Mouse (Mus musculus) lung, adult 2 months (tissue): ENCODE measurements around the gene Srebf2. TPM values are rescaled to one million over a fixed set of nuclear protein-coding genes. Genes with fewer than 3 reads are reported as not detected.

ENCODE experiments used
- DNase-seq: peaks from one replicate; pipeline ENCODE4 v3.0.0; 2022
- H3K4me1 ChIP-seq: fragments of 200-500 bp; 2 replicates; pipeline ENCODE4 v1.6.1; 2011; ENCODE audit warnings: low read length; ENCODE audit not compliant: control insufficient read depth, insufficient read depth
- H3K4me3 ChIP-seq: fragments of 200-500 bp; replicated peaks from 2 replicates; pipeline ENCODE3; 2011; ENCODE audit warnings: low read depth, mild to moderate bottlenecking, control low read depth, low read length; ENCODE audit errors: extremely low read depth
- CTCF ChIP-seq: fragments of 200-500 bp; IDR thresholded peaks from 2 replicates; pipeline ENCODE4 v1.5.1; 2011; ENCODE audit warnings: mild to moderate bottlenecking, low read length, control low read depth; ENCODE audit not compliant: insufficient read depth
- POLR2A ChIP-seq: fragments of 200-500 bp; IDR thresholded peaks from 2 replicates; pipeline ENCODE4 v1.6.1; 2011; ENCODE audit warnings: low read depth, mild to moderate bottlenecking, control low read depth, low read length, borderline replicate concordance; ENCODE audit errors: extremely low read depth
- WGBS: fragments of 180-500 bp; shearing (Covaris S2); methylation state at CpG from one replicate; pipeline ENCODE4 v1.1.7; 2018; 5-methylcytosine and 5-hydroxymethylcytosine counted together
- polyA plus RNA-seq: library from polyadenylated mRNA; depleted of rRNA; stranded (reverse); fragments of >200 nt; gene quantifications from 2 replicates; pipeline ENCODE4 v1.2.3, GENCODE M21; 2012

Srebf2 gene
- polyA plus RNA-seq, 1 experiment, result 261 TPM

GRCm38 (mm10) chr15:82218778-82219666 is 72.0 kb downstream of the Srebf2 start:
- Histone ChIP-seq H3K4me1 (no peaks in the 10 kb centered on the region), H3K4me3 (no peak overlapping the region)
- 60% methylated on average over 26 of the region's 26 CpGs for WGBS
- no peak for TF ChIP-seq CTCF
- TF ChIP-seq POLR2A, result no peak
- no peak for DNase-seq

DNA sequence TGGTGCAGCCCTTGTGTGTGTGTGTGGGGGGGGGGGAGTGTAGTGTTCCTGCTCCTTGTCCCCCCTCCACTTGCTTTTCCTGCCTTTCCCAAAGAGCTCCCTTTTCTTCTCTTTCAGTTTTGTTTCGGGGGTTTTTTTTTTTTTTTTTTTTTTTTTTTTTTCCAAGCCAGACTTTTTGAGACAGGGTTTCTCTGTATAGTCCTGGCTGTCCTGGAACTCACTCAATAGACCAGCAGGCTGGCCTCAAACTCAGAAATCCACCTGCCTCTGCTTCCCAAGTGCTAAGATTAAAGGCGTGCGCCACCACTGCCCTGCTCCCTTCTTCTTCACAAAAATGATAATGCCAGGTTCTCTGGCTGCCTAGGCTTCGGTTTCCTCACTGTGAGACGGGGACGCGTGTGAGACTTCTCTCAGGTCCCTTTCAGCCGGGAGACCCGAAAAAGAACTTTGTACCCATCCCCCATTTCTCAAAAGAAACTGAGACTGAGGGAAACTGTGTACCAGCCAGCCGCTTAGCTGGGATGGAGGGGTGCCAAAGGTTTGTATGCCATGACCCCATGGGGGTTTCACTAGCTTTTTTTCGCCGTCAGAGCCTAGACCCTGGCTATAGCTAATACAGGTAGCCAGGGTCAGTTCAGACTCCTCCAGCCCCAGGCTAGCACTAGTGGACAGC is 73.2 kb downstream of the Srebf2 start:
- Histone ChIP-seq H3K4me3 (no peak overlapping the region), H3K4me1 (no peaks in the 10 kb centered on the region)
- DNase-seq, result no peak
- TF ChIP-seq CTCF, result no peak
- TF ChIP-seq POLR2A, result no peak
- WGBS, result 72% methylated on average over 11 of the region's 12 CpGs

- WGBS, result 72% methylated on average over 14 of the region's 14 CpGs
- TF ChIP-seq CTCF (no peak), POLR2A (no peak)
- Histone ChIP-seq H3K4me1 (no peaks in the 10 kb centered on the region), H3K4me3 (no peak overlapping the region)
- no peak for DNase-seq
Observed at GRCm38 (mm10) chr15:82221104-82221860, 74.3 kb downstream of the Srebf2 start.

DNA sequence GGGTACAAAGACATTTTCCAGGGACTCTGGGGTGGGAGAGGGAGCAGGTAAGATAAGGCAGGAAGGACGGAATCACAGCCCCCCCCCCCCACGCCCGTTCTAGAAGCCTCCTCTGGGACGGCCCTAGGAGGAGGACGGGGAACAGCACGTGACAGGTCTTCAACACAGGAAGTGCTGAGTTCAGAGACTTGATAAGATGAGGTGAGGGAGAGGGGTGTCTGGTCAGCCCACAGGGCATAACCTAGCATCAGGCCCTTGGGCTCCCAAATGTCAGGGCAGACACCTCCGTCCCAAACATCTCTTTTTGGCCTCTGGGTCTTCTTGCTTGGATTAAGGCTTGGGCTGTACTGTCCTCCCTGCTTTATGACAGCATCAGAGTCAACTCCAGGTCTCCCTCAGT is 76.3 kb downstream of the Srebf2 start:
- TF ChIP-seq POLR2A, result no peak
- no peak for TF ChIP-seq CTCF
- Histone ChIP-seq H3K4me1 (no peaks in the 10 kb centered on the region), H3K4me3 (no peak overlapping the region)
- no peak for DNase-seq
- 15% methylated on average over 7 of the region's 7 CpGs for WGBS

GRCm38 (mm10) chr15:82223657-82224601 is 76.9 kb downstream of the Srebf2 start, which contains the start of gene Tnfrsf13c:
Gene Tnfrsf13c, minus strand, starts transcription at chr15:82224369.
- Histone ChIP-seq H3K4me1 (no peaks in the 10 kb centered on the region), H3K4me3 (peak within 1 kb of the TSS; percentile 51)
- no peak for DNase-seq
- TF ChIP-seq CTCF (no peak), POLR2A (no peak)
- WGBS, result 1% methylated on average over 42 of the region's 44 CpGs

GRCm38 (mm10) chr15:82224602-82225215 is 77.7 kb downstream of the Srebf2 start:
- 32% methylated on average over 7 of the region's 7 CpGs for WGBS
- no peak for DNase-seq
- Histone ChIP-seq H3K4me1 (no peaks in the 10 kb centered on the region), H3K4me3 (no peak overlapping the region)
- TF ChIP-seq POLR2A, result no peak
- no peak for TF ChIP-seq CTCF

- TF ChIP-seq CTCF, result no peak
- no peak for TF ChIP-seq POLR2A
- DNase-seq, result no peak
- WGBS, result 81% methylated on average over 5 of the region's 5 CpGs
- Histone ChIP-seq H3K4me3 (no peak overlapping the region), H3K4me1 (no peaks in the 10 kb centered on the region)
Observed at GRCm38 (mm10) chr15:82225769-82226168, 78.8 kb downstream of the Srebf2 start.

DNA sequence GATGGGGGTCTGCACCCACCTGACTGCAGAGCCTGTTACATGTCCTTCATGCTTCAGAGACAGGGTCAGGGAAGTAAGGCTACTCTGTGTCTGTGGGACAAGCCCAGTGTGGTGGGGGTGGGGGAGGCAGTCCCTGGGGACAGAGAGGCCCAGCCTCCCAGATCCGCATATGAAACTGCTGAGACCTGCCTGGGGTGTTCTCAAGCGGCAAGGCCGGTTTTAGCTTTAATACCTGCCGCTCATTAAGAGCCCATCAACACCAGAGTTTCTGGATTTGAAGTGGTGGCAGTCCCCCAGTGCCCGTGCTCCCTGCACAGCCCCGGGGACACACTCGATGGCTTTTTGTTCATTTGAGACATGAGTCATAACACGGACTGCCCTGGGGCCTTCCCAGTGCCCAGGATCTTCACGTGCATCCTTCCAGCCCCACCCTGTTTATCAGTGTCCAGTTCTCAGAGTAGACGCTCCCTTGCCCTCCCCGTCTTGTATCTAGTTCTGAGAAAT is 82.6 kb downstream of the Srebf2 start:
- Histone ChIP-seq H3K4me3 (no peak overlapping the region), H3K4me1 (no peaks in the 10 kb centered on the region)
- WGBS, result 45% methylated on average over 11 of the region's 11 CpGs
- DNase-seq, result no peak
- no peak for TF ChIP-seq POLR2A
- no peak for TF ChIP-seq CTCF

DNA sequence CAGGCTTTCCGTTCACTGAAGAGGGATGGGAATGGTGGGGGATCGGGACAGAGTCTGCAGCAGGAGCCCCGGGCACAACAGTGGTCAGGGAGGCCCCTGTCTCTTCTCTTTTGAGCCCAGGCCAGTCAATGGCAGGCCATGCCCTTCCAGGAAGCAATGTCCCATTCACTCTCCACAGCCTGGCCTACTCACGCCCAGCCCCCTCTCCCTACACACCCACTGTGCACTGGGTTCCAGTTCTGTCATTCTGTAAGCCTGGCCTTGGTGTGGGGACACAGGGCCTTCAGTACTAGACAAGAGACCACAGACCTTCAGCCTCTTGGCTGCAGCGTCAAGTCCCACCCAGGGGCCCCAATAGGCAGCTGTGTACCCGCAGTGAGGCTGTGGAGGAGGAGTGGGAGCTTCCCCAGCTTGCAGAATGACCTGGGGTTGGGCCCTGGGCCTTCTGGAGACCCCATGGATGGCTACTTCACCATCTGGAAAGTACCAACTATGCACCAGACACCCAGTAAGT is 83.2 kb downstream of the Srebf2 start:
- no peak for TF ChIP-seq CTCF
- TF ChIP-seq POLR2A, result no peak
- no peak overlapping the region for H3K4me3 ChIP-seq
- 80% methylated on average over 6 of the region's 6 CpGs for WGBS
- DNase-seq, result no peak
- H3K4me1 ChIP-seq, result no peaks in the 10 kb centered on the region
